ENCODE assay signal across 11 mouse cellular contexts in genomic region chr13:6473401-6474190, GRCm38 (mm10).
DNase-seq lines count a peak whose midpoint lies in the region; ATAC-seq lines count a peak whose summit lies in the region.
"Had no signal": no experiment of that assay in that cellular context is flagged by ENCODE, and none has a peak within 500 bp of the region (broad histone marks: within the 10 kb centered on the region; RNA-seq: fewer than 3 reads in every experiment).

No protein-coding gene starts in this region.

- no peak for DNase-seq in frontal cortex, postnatal 10 days (ENCODE audit: low spot score in 2 of 2)
- DNase-seq in right cerebral cortex, adult 18-20 months, result peak; percentile 52
- no peak for DNase-seq in right cerebral cortex, postnatal 14 days
- peak; percentile 62 for DNase-seq in left cerebral cortex, postnatal 4 days
- DNase-seq in skeletal muscle tissue, adult 2 months (ENCODE audit: low read depth, low spot score), result peak; percentile 10
- DNase-seq in ovary, postnatal 36 days (ENCODE audit: low spot score), result no peak
- DNase-seq in gastrocnemius, postnatal 4 days (ENCODE audit: low spot score in 2 of 2), result no peak
- DNase-seq: cerebellum, adult 2 months; gastrocnemius, postnatal 36 days had no signal

- intact Hi-C loops in left cerebral cortex, postnatal 4 days (cut with DNase I), result loop anchor here (5.0 to 10.0 kb wide), 2 partner anchors 279 to 1531 kb away; no protein-coding TSS in a partner anchor

- ATAC-seq in frontal cortex, adult (ENCODE audit: low TSS enrichment), result peak; percentile 64
- ATAC-seq: activated CD4-positive, CD25-positive, alpha-beta regulatory T cell, adult 4 months had no signal

Comparison
In these comparisons a context has a peak if more than half of its experiments do, and no peak if none do; other contexts are left out.
1. DNase-seq: peak in right cerebral cortex, adult 18-20 months (single experiment), left cerebral cortex, postnatal 4 days (single experiment) and skeletal muscle tissue, adult 2 months (single experiment); none in frontal cortex, postnatal 10 days (0 of 2), right cerebral cortex, postnatal 14 days (single experiment), ovary, postnatal 36 days (single experiment) and gastrocnemius, postnatal 4 days (0 of 2).